Mouse (Mus musculus): ENCODE results near the gene Vrk3.

DNA sequence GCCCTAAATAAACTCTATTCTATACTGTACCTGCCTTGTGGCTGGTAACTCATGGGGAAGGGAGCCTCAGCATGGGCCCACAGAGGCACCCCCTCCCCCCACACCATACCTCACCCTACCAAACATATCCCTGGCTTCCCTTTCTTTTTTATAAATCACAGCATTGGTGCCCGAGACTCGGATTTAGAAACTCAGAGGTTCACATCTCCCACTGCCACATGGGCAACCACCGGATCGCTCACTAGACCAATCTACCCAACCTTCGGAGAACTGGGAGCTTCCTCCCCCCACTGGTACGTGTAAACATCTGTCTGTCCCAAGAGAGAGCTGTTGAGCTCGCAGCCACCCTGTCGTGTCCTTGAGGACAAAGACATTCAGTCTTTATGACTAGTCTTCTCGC, 3.9 kb upstream of the Vrk3 start:
- no peak for TF ChIP-seq CTCF (IDR thresholded peaks at IDR 0.05; ENCODE audit: low read depth, low read length)
- no peak for TF ChIP-seq POLR2AphosphoS5 (IDR thresholded peaks at IDR 0.05; ENCODE audit: insufficient replicate concordance, low read depth, low read length)
- TF ChIP-seq GATA1 (IDR thresholded peaks at IDR 0.05; ENCODE audit: borderline replicate concordance, low read length) = no peak
- TF ChIP-seq TAL1 (conservative IDR thresholded peaks at IDR 0.05; ENCODE audit: low read depth, low read length) = no peak
